Mouse (Mus musculus) heart, embryonic 13.5 days (tissue): Measurements from ENCODE around the gene Ankmy2. TPM values are rescaled to one million over a fixed set of nuclear protein-coding genes. Genes with fewer than 3 reads are reported as not detected.
A peak's percentile ranks its signal among the peaks of the same experiment; 100 is the strongest.

Experiments used
- ATAC-seq: fragments of 200-750 bp; cut with Nextera tagmentation; 2 replicates; pipeline ENCODE4 v1.8.0; 2017; ENCODE audit warnings: moderate TSS enrichment; ENCODE audit not compliant: insufficient number of reproducible peaks, low FRiP score, low TSS enrichment; ENCODE audit errors: extremely low read depth
- H3K27ac ChIP-seq: fragments of 300-500 bp; sonication (generic); replicated peaks from 2 replicates; pipeline ENCODE4 v1.5.1; 2015; ENCODE audit warnings: moderate library complexity, mild to moderate bottlenecking, inconsistent platforms
- H3K27me3 ChIP-seq: fragments of 300-500 bp; sonication (generic); replicated peaks from 2 replicates; pipeline ENCODE4 v1.6.1; 2015; ENCODE audit warnings: mild to moderate bottlenecking, inconsistent platforms
- H3K36me3 ChIP-seq: fragments of 300-500 bp; sonication (generic); 2 replicates; pipeline ENCODE4 v1.6.1; 2015; ENCODE audit warnings: mild to moderate bottlenecking, inconsistent platforms
- H3K4me1 ChIP-seq: fragments of 300-500 bp; sonication (generic); 2 replicates; pipeline ENCODE4 v1.6.1; 2015; ENCODE audit warnings: inconsistent platforms
- H3K4me2 ChIP-seq: fragments of 300-500 bp; sonication (generic); 2 replicates; pipeline ENCODE4 v1.6.1; 2015; ENCODE audit warnings: inconsistent platforms, mild to moderate bottlenecking, moderate library complexity
- H3K4me3 ChIP-seq: fragments of 300-500 bp; sonication (generic); 2 replicates; pipeline ENCODE4 v1.5.1; 2015; ENCODE audit warnings: moderate library complexity, mild to moderate bottlenecking, inconsistent platforms
- H3K9ac ChIP-seq: fragments of 300-500 bp; sonication (generic); 2 replicates; pipeline ENCODE4 v1.6.1; 2015; ENCODE audit warnings: inconsistent platforms, mild to moderate bottlenecking, moderate library complexity
- H3K9me3 ChIP-seq: fragments of 300-500 bp; sonication (generic); 2 replicates; pipeline ENCODE4 v1.6.1; 2016; ENCODE audit warnings: inconsistent platforms
- WGBS: fragments of 180-500 bp; shearing (Covaris S2); methylation state at CpG from one replicate; pipeline ENCODE4 v1.1.7; 2015; ENCODE audit warnings: mixed read lengths; 5-methylcytosine and 5-hydroxymethylcytosine counted together
- polyA plus RNA-seq: library from polyadenylated mRNA; unstranded; fragments of >200 nt; fragmentation: Nextera tagmentation; extraction: Ambion mirVana; gene quantifications from 2 replicates; pipeline ENCODE4 v1.2.1, GENCODE M21; 2015

Gene Ankmy2
- polyA plus RNA-seq, 1 experiment from 2014 or later = 25.9 TPM

DNA sequence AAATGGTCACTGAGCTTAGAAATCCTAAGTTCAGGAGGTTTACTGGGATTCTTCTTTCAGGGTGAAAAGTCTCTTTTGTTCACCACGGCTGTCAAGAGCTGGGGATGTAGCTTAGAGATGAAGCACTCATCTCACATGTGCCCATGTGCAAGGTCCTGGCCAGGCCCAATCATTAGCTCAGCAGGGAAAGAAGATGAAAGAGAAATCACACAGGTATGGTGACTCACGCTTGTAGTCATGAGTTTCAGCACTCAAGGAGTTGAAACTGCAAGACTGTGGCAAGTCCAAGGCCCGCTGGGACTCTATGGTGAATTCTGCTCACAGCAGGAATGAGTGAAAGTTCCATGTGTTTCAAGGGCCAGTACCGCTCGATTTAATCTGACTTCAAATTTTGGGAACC, 22.8 kb upstream of the Ankmy2 start:
- no peaks in the 10 kb centered on the region for H3K27me3 ChIP-seq
- no peak for ATAC-seq
- peak overlapping the region; percentile 24 for H3K27ac ChIP-seq
- H3K9ac ChIP-seq = no peak overlapping the region
- H3K9me3 ChIP-seq = no peaks in the 10 kb centered on the region
- WGBS = 88% methylated on average over 5 of the region's 5 CpGs
- H3K4me2 ChIP-seq = no peak overlapping the region
- no peak overlapping the region for H3K4me3 ChIP-seq
- peaks cover 40% of the 10 kb centered on the region for H3K4me1 ChIP-seq
- H3K36me3 ChIP-seq = peaks cover 52% of the 10 kb centered on the region

DNA sequence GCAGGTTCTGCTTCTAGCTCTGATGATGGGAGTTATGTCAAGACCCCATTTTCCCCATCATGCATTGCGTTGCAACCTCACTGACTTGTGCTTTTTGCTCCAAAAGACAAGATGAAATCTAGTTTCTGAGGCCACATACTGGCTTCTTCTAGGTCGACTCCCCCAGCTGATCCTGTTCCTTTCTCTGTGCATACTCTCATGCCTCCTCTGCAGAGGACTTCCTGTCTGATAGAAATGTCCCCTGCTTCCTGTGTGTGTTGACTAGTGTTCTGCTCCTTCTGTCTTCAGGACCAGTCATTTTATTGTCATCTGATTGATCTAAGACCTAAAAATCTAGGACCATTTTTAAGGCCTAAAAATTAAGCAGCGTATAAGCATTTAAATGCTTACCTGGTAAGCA, 21.5 kb upstream of the Ankmy2 start:
- H3K9ac ChIP-seq = no peak overlapping the region
- H3K4me2 ChIP-seq = no peak overlapping the region
- H3K36me3 ChIP-seq = peaks cover 48% of the 10 kb centered on the region
- H3K4me3 ChIP-seq = no peak overlapping the region
- ATAC-seq = no peak
- H3K27me3 ChIP-seq = no peaks in the 10 kb centered on the region
- WGBS = 73% methylated on average over 3 of the region's 3 CpGs
- no peaks in the 10 kb centered on the region for H3K9me3 ChIP-seq
- peaks cover 42% of the 10 kb centered on the region for H3K4me1 ChIP-seq
- H3K27ac ChIP-seq = no peak overlapping the region

DNA sequence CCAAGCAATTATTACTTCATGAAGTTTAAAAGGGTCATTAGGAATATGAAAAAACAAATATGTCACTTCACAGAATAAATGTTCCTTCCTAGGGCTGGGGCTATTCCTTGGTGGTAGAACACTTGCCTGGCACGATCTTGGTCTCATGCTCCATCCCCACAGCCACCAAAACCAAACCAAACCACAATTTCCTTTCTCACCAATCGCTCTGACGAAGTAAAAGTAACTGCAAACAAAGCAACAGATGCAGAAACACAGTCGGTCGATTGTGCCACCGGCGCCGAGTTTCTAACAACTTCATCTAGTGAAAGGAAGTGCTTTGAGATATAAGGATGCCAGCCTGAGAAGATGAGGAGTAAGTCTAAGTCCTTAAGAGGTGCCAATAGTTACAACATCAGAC, 20.6 kb upstream of the Ankmy2 start:
- H3K4me2 ChIP-seq = no peak overlapping the region
- WGBS = 85% methylated on average over 8 of the region's 8 CpGs
- no peaks in the 10 kb centered on the region for H3K27me3 ChIP-seq
- peaks cover 45% of the 10 kb centered on the region for H3K36me3 ChIP-seq
- H3K9me3 ChIP-seq = no peaks in the 10 kb centered on the region
- H3K4me3 ChIP-seq = no peak overlapping the region
- H3K4me1 ChIP-seq = peaks cover 50% of the 10 kb centered on the region
- H3K27ac ChIP-seq = peak overlapping the region; percentile 92
- H3K9ac ChIP-seq = no peak overlapping the region
- no peak for ATAC-seq

DNA sequence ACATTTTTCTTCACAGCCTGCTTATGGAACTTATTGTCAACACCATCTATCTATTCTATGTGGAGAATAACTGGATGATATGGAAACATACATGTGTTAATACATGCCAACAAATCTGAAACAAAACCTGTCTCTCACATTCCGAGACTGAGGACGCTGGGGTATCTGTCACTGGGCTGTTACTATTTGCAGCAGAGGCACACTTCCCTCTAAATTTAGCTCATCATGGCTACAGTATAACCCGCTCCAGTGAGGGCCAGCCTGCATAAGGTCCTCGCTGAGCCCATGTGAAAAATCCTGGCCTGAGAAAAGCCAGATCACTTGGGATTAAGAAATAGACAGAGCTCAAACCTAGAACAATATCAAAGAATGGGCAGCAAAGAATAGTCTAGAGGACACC, 19.7 kb upstream of the Ankmy2 start:
- Histone ChIP-seq H3K4me2 (peak overlapping the region; percentile 47), H3K27ac (peak overlapping the region; percentile 92)
- 38% methylated on average over 4 of the region's 4 CpGs for WGBS

DNA sequence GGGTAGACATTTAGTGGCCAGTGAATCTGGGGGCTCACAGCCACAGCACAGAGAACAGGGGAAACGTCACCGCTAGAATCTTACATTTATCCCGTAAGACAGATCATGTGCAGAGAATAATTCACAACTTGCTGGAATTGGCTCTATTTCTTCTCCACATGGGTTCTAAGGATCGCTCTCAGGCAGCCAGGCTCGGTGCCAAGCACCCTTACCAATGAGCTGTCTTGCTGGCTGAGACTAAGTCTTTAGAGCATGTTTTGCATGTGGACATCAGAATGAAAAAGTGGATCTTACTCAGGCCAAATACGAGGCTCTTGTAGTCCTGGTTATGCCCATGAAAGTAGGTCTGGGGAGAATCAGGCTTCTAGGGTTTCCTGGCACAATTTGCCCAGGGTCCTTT, 16.5 kb upstream of the Ankmy2 start:
- H3K36me3 ChIP-seq = peaks cover 14% of the 10 kb centered on the region
- no peaks in the 10 kb centered on the region for H3K27me3 ChIP-seq
- H3K27ac ChIP-seq = no peak overlapping the region
- H3K9me3 ChIP-seq = no peaks in the 10 kb centered on the region
- H3K4me3 ChIP-seq = no peak overlapping the region
- ATAC-seq = no peak
- peaks cover 33% of the 10 kb centered on the region for H3K4me1 ChIP-seq
- H3K4me2 ChIP-seq = no peak overlapping the region
- 84% methylated on average over 6 of the region's 6 CpGs for WGBS
- no peak overlapping the region for H3K9ac ChIP-seq

More for the DNA sequence above, 19.7 kb upstream of the Ankmy2 start:
- peak overlapping the region; percentile 26 for H3K4me3 ChIP-seq
- no peaks in the 10 kb centered on the region for H3K27me3 ChIP-seq
- peak overlapping the region; percentile 28; the same call in 1 of the 2 replicates for H3K9ac ChIP-seq
- H3K36me3 ChIP-seq = peaks cover 36% of the 10 kb centered on the region
- no peak for ATAC-seq
- H3K9me3 ChIP-seq = no peaks in the 10 kb centered on the region
- peaks cover 50% of the 10 kb centered on the region for H3K4me1 ChIP-seq

DNA sequence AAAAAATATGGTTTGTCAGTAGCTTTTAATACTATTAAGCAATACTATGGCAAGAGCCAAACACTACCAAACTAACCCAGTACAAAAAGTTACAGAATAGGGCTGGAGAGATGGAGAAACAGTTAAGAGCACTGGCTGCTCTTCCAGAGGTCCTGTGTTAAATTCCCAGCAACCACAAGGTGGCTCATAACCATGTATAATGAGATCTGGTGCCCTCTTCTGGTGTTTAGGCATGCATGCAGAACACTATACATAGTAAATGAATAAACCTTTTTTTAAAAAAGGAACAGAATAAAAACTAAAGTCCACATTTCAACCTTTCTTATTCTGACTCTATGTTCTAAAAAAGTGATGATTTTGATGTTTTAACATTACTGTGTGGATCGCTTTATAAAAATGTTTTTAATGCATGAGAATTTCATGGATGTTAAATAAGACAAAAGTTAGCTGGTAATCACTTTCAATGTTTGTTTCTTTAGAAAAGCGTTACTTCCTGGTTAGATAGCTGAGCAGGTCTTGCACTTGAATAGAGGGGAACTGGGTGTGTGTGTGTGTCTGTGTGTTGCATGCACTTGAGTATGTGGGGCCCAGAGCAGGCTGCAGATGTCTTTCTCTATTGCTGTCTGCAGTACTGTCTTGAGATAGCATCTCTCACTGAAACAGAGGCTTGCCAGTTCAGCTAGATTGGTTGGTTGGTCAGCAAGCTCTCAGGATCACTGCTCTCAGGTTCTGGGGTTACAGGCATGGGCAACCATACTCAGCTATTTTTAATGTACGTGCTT, 10.5 kb upstream of the Ankmy2 start:
- Histone ChIP-seq H3K4me1 (peaks cover 47% of the 10 kb centered on the region), H3K4me3 (no peak overlapping the region), H3K27me3 (no peaks in the 10 kb centered on the region), H3K9ac (no peak overlapping the region), H3K36me3 (peaks cover 8% of the 10 kb centered on the region), H3K9me3 (peaks cover 5% of the 10 kb centered on the region; the same call in 1 of the 2 replicates), H3K27ac (no peak overlapping the region), H3K4me2 (no peak overlapping the region)
- 82% methylated on average over 3 of the region's 3 CpGs for WGBS
- ATAC-seq = no peak

DNA sequence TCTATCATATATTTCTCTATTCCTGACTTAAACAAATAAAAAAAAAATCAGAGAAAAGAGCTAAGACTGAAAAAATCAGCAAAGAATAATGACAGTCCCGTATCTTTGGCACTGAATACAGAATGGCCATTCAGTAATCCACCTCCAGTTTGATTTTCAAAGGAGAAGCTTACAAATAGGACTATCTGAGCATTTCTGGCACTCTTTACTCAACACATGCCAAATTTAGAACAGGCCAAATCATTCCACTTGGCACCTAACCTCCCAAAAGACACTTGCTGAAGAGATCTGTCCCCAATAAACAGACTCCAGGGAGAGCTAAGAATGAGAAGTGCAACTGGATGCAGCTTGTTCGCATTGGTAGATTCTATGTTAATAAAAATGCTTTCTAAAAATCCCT, 6.6 kb upstream of the Ankmy2 start:
- ATAC-seq = no peak
- 35% methylated on average over 2 of the region's 2 CpGs for WGBS
- peak overlapping the region; percentile 52 for H3K4me2 ChIP-seq
- H3K9me3 ChIP-seq = peaks cover 5% of the 10 kb centered on the region; the same call in 1 of the 2 replicates
- H3K27me3 ChIP-seq = no peaks in the 10 kb centered on the region
- peaks cover 8% of the 10 kb centered on the region for H3K36me3 ChIP-seq
- peaks cover 73% of the 10 kb centered on the region for H3K4me1 ChIP-seq
- peak overlapping the region; percentile 86 for H3K27ac ChIP-seq
- no peak overlapping the region for H3K9ac ChIP-seq
- H3K4me3 ChIP-seq = no peak overlapping the region

DNA sequence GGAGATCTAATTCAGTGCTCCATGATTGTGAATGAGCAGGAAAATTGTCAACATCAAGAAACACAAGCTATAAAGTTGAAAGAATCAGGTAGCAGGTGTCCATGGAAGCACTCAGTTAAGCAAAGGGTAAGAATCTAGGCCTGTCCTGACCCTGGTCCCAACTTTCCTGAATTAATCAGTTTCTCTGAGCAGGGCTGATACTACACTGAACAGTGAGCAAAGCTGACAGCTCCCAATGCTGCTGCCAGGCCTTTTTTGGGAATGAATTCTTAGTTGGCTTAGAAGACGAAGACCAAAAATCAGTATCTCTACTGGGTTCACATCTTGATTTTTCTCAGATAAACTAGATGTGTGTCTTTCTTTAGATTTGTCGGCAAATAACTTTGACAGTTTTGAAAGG, 6.2 kb upstream of the Ankmy2 start:
- peak overlapping the region; percentile 86 for H3K27ac ChIP-seq
- ATAC-seq = no peak
- no peak overlapping the region for H3K4me3 ChIP-seq
- peak overlapping the region; percentile 52 for H3K4me2 ChIP-seq
- peaks cover 5% of the 10 kb centered on the region for H3K36me3 ChIP-seq
- H3K9me3 ChIP-seq = peaks cover 5% of the 10 kb centered on the region; the same call in 1 of the 2 replicates
- H3K27me3 ChIP-seq = no peaks in the 10 kb centered on the region
- H3K9ac ChIP-seq = peak overlapping the region; percentile 59
- H3K4me1 ChIP-seq = peaks cover 75% of the 10 kb centered on the region
- WGBS = 39% methylated on average over 2 of the region's 2 CpGs

DNA sequence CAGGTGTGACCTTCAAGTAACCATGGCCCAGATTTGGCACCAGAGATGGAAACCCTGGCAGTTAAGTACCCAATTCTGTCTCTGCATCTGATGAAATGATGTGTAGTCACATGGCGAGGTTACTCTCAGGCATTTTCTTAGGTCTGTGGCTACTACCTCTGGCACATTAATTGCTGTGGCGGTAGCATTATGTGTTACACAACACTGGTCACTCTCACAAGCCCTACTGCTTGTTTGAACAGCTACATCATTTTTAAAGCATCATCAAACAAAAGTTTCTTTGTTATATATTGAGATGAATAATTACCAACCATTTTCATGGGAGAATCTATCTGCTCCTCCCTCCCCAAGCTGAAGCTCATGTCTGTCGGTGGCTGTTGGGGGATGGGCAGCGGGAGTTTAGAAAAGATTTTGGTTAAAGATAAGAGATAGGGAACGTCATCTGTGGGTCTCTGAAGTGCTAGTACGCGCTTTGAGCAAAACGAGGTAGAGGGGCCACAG, 1.7 kb upstream of the Ankmy2 start:
- Histone ChIP-seq H3K4me1 (peaks cover 52% of the 10 kb centered on the region), H3K27ac (peak overlapping the region; percentile 93), H3K9ac (peak overlapping the region; percentile 93), H3K9me3 (no peaks in the 10 kb centered on the region), H3K4me3 (peak overlapping the region; percentile 83), H3K27me3 (no peaks in the 10 kb centered on the region), H3K36me3 (0 out of 2 replicates have a peak, but pooled peaks cover 3% of the 10 kb centered on the region), H3K4me2 (peak overlapping the region; percentile 75)
- 7% methylated on average over 8 of the region's 8 CpGs for WGBS
- no peak for ATAC-seq

DNA sequence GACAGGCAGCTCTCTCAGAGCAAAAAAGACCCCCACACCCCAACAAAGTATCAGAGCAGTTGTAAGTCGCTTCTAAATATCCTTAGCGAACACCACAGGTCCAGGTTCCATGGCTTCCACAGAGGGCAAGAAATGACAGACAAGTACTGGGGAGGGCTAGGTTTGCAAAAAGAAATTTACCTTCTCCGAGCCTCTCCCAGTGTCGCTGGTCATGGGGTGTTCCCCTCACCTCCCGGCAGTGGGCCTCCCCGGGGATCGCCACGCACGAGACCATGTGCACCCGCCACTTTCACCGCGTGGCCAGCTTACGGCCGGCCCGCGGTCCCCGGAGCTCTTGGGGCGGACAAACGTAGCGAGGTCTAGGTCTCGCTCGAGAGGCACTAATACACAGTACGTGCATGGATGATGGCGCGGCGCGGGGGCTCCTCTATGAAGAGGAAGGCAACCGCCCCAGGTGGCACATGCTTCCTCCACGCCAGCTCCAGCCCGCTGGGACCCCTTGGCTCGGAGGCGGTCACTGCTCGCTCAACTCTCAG, 745 bp upstream of the Ankmy2 start:
- Histone ChIP-seq H3K36me3 (peaks cover 7% of the 10 kb centered on the region; the same call in 1 of the 2 replicates), H3K4me2 (peak overlapping the region; percentile 75), H3K9ac (peak overlapping the region; percentile 93), H3K4me3 (peak overlapping the region; percentile 83), H3K27me3 (no peaks in the 10 kb centered on the region), H3K4me1 (peaks cover 42% of the 10 kb centered on the region), H3K9me3 (no peaks in the 10 kb centered on the region), H3K27ac (peak overlapping the region; percentile 93)
- 0% methylated on average over 33 of the region's 33 CpGs for WGBS
- no peak for ATAC-seq

DNA sequence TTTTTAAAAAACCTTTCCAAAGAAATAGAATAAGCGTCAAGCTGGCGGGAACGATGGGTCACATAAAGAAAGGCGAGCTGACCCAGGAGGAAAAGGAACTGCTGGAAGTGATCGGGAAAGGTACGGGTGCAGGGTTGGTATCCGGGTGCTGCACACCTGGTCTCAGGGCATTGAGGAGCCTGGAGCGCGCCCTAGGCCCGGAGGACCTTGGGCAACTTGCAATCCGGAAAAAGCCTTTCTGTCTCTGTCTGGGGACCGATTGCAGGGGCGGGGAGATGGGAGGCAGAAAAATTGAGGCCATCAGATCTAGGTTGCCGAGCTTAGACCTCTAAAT, 357 bp downstream of the Ankmy2 start:
- peak; percentile 34; the same call in 1 of the 2 replicates for ATAC-seq
- peak overlapping the region; percentile 83 for H3K4me3 ChIP-seq
- H3K9ac ChIP-seq = peak overlapping the region; percentile 93
- WGBS = under 1% methylated on average over 14 of the region's 14 CpGs
- peak overlapping the region; percentile 93 for H3K27ac ChIP-seq
- H3K4me1 ChIP-seq = peaks cover 38% of the 10 kb centered on the region
- H3K4me2 ChIP-seq = peak overlapping the region; percentile 75
- no peaks in the 10 kb centered on the region for H3K27me3 ChIP-seq
- H3K36me3 ChIP-seq = peaks cover 7% of the 10 kb centered on the region; the same call in 1 of the 2 replicates
- H3K9me3 ChIP-seq = no peaks in the 10 kb centered on the region
